Mouse (Mus musculus) CH12.LX (cell line): ENCODE measurements around the gene Tas1r2.

Experiments
- EP300 ChIP-seq: IDR thresholded peaks from 2 replicates; pipeline ENCODE4 v1.6.1; 2011; ENCODE audit warnings: low read length, improper control_type of control experiment
- RCOR1 ChIP-seq: conservative IDR thresholded peaks from 2 replicates; pipeline ENCODE4 v1.6.1; 2012; ENCODE audit warnings: low read depth, mild to moderate bottlenecking, inconsistent platforms, low read length, improper control_type of control experiment

- TF ChIP-seq EP300 = no peak
- TF ChIP-seq RCOR1 = no peak
These were observed 22.2 kb upstream of the Tas1r2 start for GRCm38 (mm10) chr4:139631141-139631540.
